Mouse (Mus musculus): ENCODE data around the gene Fam166a. TPM values are rescaled to one million over a fixed set of nuclear protein-coding genes. Genes with fewer than 3 reads are reported as not detected.

The Fam166a gene
- polyA plus RNA-seq, 1 experiment, result 0.08 TPM

Other genes with a start within 250 kb of the Fam166a start
- 61.3 and 66.0 TPM in 2 replicates for gene Mrpl41, start 243.6 kb upstream of the Fam166a start, polyA plus RNA-seq (2012; rRNA removed)
- gene Pnpla7, start 242.7 kb upstream of the Fam166a start, polyA plus RNA-seq (2012; rRNA removed), result 17.2 and 24.1 TPM in 2 replicates
- gene Nsmf, start 164.4 kb upstream of the Fam166a start, polyA plus RNA-seq (2012; rRNA removed), result 87.4 and 114 TPM in 2 replicates
- 0.03 and 0.07 TPM in 2 replicates for gene Entpd8, start 138.4 kb upstream of the Fam166a start, polyA plus RNA-seq (2012; rRNA removed)
- gene Noxa1, start 123.6 kb upstream of the Fam166a start, polyA plus RNA-seq (2012; rRNA removed), result 0.13 and 0.18 TPM in 2 replicates
- 50.1 and 60.0 TPM in 2 replicates for gene Nrarp, start 38.0 kb upstream of the Fam166a start, polyA plus RNA-seq (2012; rRNA removed)
- 22.6 and 25.3 TPM in 2 replicates for gene Tor4a, start 21.9 kb upstream of the Fam166a start, polyA plus RNA-seq (2012; rRNA removed)
- gene Nelfb, start 7.3 kb upstream of the Fam166a start, polyA plus RNA-seq (2012; rRNA removed), result 55.4 and 60.6 TPM in 2 replicates
- not detected in 2 replicates for gene Stpg3, start 4.1 kb upstream of the Fam166a start, polyA plus RNA-seq (2012; rRNA removed)
- 510 and 610 TPM in 2 replicates for gene Tubb4b, start 6.0 kb downstream of the Fam166a start, polyA plus RNA-seq (2012; rRNA removed)
- gene Slc34a3, start 15.6 kb downstream of the Fam166a start, polyA plus RNA-seq (2012; rRNA removed), result 0.03 TPM in 1 of 2 replicates, not detected in the other
- 0.13 and 0.19 TPM in 2 replicates for gene Rnf224, start 18.0 kb downstream of the Fam166a start, polyA plus RNA-seq (2012; rRNA removed)
- 12.9 and 14.1 TPM in 2 replicates for gene Rnf208, start 23.5 kb downstream of the Fam166a start, polyA plus RNA-seq (2012; rRNA removed)
- gene Cysrt1, start 23.7 kb downstream of the Fam166a start, polyA plus RNA-seq (2012; rRNA removed), result 2.0 and 2.5 TPM in 2 replicates
- 21.0 and 23.8 TPM in 2 replicates for gene AL732309.1, start 28.1 kb downstream of the Fam166a start, polyA plus RNA-seq (2012; rRNA removed)
- gene Tmem203, start 36.7 kb downstream of the Fam166a start, polyA plus RNA-seq (2012; rRNA removed), result 30.7 and 34.2 TPM in 2 replicates
- 8.0 and 13.6 TPM in 2 replicates for gene Tprn, start 43.9 kb downstream of the Fam166a start, polyA plus RNA-seq (2012; rRNA removed)
- 58.8 and 84.8 TPM in 2 replicates for gene Ssna1, start 53.7 kb downstream of the Fam166a start, polyA plus RNA-seq (2012; rRNA removed)
- gene Anapc2, start 53.7 kb downstream of the Fam166a start, polyA plus RNA-seq (2012; rRNA removed), result 84.5 and 88.3 TPM in 2 replicates
- gene Tmem210, start 69.4 kb downstream of the Fam166a start, polyA plus RNA-seq (2012; rRNA removed), result not detected in 2 replicates
- 7.0 and 8.2 TPM in 2 replicates for gene Lrrc26, start 71.2 kb downstream of the Fam166a start, polyA plus RNA-seq (2012; rRNA removed)
- 1.1 TPM in 2 replicates for gene Grin1, start 100.4 kb downstream of the Fam166a start, polyA plus RNA-seq (2012; rRNA removed)
- gene Man1b1, start 113.6 kb downstream of the Fam166a start, polyA plus RNA-seq (2012; rRNA removed), result 15.2 and 22.8 TPM in 2 replicates
- gene Dpp7, start 137.6 kb downstream of the Fam166a start, polyA plus RNA-seq (2012; rRNA removed), result 36.0 and 37.3 TPM in 2 replicates
- gene Uap1l1, start 146.9 kb downstream of the Fam166a start, polyA plus RNA-seq (2012; rRNA removed), result 36.8 and 38.3 TPM in 2 replicates
- gene Sapcd2, start 153.6 kb downstream of the Fam166a start, polyA plus RNA-seq (2012; rRNA removed), result 1.6 and 2.5 TPM in 2 replicates
- 104 and 107 TPM in 2 replicates for gene Entpd2, start 177.1 kb downstream of the Fam166a start, polyA plus RNA-seq (2012; rRNA removed)
- gene Npdc1, start 180.6 kb downstream of the Fam166a start, polyA plus RNA-seq (2012; rRNA removed), result 103 and 126 TPM in 2 replicates
- 0.19 and 0.29 TPM in 2 replicates for gene Fut7, start 204.5 kb downstream of the Fam166a start, polyA plus RNA-seq (2012; rRNA removed)
- gene Abca2, start 210.0 kb downstream of the Fam166a start, polyA plus RNA-seq (2012; rRNA removed), result 6.3 and 16.4 TPM in 2 replicates
- gene Clic3, start 238.1 kb downstream of the Fam166a start, polyA plus RNA-seq (2012; rRNA removed), result 0.69 and 2.2 TPM in 2 replicates
- 50.8 and 61.1 TPM in 2 replicates for gene Paxx, start 242.3 kb downstream of the Fam166a start, polyA plus RNA-seq (2012; rRNA removed)